Comparison of ENCODE assay signal across 8 mouse cellular contexts in genomic region chr4:85402823-85403222, GRCm38 (mm10).
A peak's percentile ranks its signal among the peaks of the same experiment; 100 is the strongest.
DNase-seq lines count a peak whose midpoint lies in the region; ATAC-seq and TF ChIP-seq lines count a peak whose summit lies in the region.

No protein-coding gene starts in this region.

- TF ChIP-seq POLR2A in limb, embryonic 14.5 days (IDR thresholded peaks at IDR 0.05; ENCODE audit: borderline replicate concordance, extremely low read depth, insufficient read depth, insufficient read length) = no peak

- no peak overlapping the region for H3K9ac ChIP-seq in hindbrain, postnatal 0 days (replicated peaks; ENCODE audit: low read length)
- no peak overlapping the region for H3K9ac ChIP-seq in limb, embryonic 14.5 days (ENCODE audit: low read depth, low read length, severe bottlenecking)

- no peak overlapping the region for H3K4me3 ChIP-seq in left cerebral cortex, adult 2 months
- no peak overlapping the region for H3K4me3 ChIP-seq in hindbrain, postnatal 0 days (ENCODE audit: low read length)
- no peak overlapping the region for H3K4me3 ChIP-seq in limb, embryonic 14.5 days (replicated peaks; ENCODE audit: low read length)

- H3K36me3 ChIP-seq in hindbrain, postnatal 0 days (ENCODE audit: insufficient read depth, low read length) = no peaks in the 10 kb centered on the region
- H3K36me3 ChIP-seq in limb, embryonic 14.5 days (ENCODE audit: control insufficient read depth, insufficient read depth, low read length) = no peaks in the 10 kb centered on the region

- peak; percentile 72 for TF ChIP-seq CTCF in left cerebral cortex, adult 2 months (IDR thresholded peaks at IDR 0.05)
- TF ChIP-seq CTCF in hindbrain, postnatal 0 days (IDR thresholded peaks at IDR 0.05; ENCODE audit: low read depth) = peak; percentile 87

- peak; percentile 43 to 64 for DNase-seq in left cerebral cortex, adult 2 months (ENCODE audit: extremely low spot score in 1 of 2, low spot score in 2 of 2)
- DNase-seq in left cerebral cortex, adult 11 months (ENCODE audit: low spot score) = no peak
- peak; percentile 63 for DNase-seq in adipocyte (ENCODE audit: low spot score)
- DNase-seq in hindbrain, postnatal 0 days (ENCODE audit: low spot score) = peak; percentile 86
- peak; percentile 86 for DNase-seq in limb, embryonic 14.5 days (ENCODE audit: low spot score)
- DNase-seq in right cerebral cortex, postnatal 25 days = peak; percentile 37
- DNase-seq in spleen, postnatal 36 days (ENCODE audit: low spot score in 2 of 2) = no peak

- WGBS in hindbrain, postnatal 0 days = 44% methylated on average over 4 of the region's 4 CpGs
- WGBS in limb, embryonic 14.5 days = 30% methylated on average over 4 of the region's 4 CpGs

- ATAC-seq in common myeloid progenitor, adult 5-6 weeks (replicated peaks; ENCODE audit: low read depth, poor library complexity, severe bottlenecking) = peak; percentile 73; the same call in 1 of the 2 replicates
- no peak for ATAC-seq in hindbrain, postnatal 0 days
- no peak for ATAC-seq in limb, embryonic 14.5 days (ENCODE audit: low FRiP score, low read depth)

- intact Hi-C loops in left cerebral cortex, adult 2 months (cut with DNase I) = loop anchor here (1.0 to 5.0 kb wide), 2 partner anchors 399 to 414 kb away; no protein-coding TSS in a partner anchor

- H3K9me3 ChIP-seq in hindbrain, postnatal 0 days (ENCODE audit: low read length) = no peaks in the 10 kb centered on the region
- no peaks in the 10 kb centered on the region for H3K9me3 ChIP-seq in limb, embryonic 14.5 days (ENCODE audit: control insufficient read depth, low read length)

- no peak overlapping the region for H3K27ac ChIP-seq in left cerebral cortex, adult 2 months
- no peak overlapping the region for H3K27ac ChIP-seq in hindbrain, postnatal 0 days
- no peak overlapping the region for H3K27ac ChIP-seq in limb, embryonic 14.5 days (replicated peaks; ENCODE audit: low read depth, low read length)

- H3K27me3 ChIP-seq in hindbrain, postnatal 0 days (ENCODE audit: insufficient read depth, low read length) = no peaks in the 10 kb centered on the region
- no peaks in the 10 kb centered on the region for H3K27me3 ChIP-seq in limb, embryonic 14.5 days (ENCODE audit: control insufficient read depth, insufficient read depth, low read length)

- no peaks in the 10 kb centered on the region for H3K4me1 ChIP-seq in hindbrain, postnatal 0 days (ENCODE audit: insufficient read depth, low read length)
- no peaks in the 10 kb centered on the region for H3K4me1 ChIP-seq in limb, embryonic 14.5 days (ENCODE audit: control insufficient read depth, insufficient read depth, low read length)

- H3K4me2 ChIP-seq in hindbrain, postnatal 0 days (ENCODE audit: low read depth, low read length) = no peak overlapping the region
- no peak overlapping the region for H3K4me2 ChIP-seq in limb, embryonic 14.5 days (replicated peaks; ENCODE audit: low read depth, low read length, severe bottlenecking)

Comparison
In these comparisons a context has a peak if more than half of its experiments do, and no peak if none do; other contexts are left out.
1. DNase-seq: peak in left cerebral cortex, adult 2 months (2 of 2), adipocyte (single experiment), hindbrain, postnatal 0 days (single experiment), limb, embryonic 14.5 days (single experiment) and right cerebral cortex, postnatal 25 days (single experiment); none in left cerebral cortex, adult 11 months (single experiment) and spleen, postnatal 36 days (0 of 2).